Mouse (Mus musculus) embryonic facial prominence, embryonic 11.5 days (tissue): Measurements from ENCODE around the gene Wdr83os. TPM values are rescaled to one million over a fixed set of nuclear protein-coding genes. Genes with fewer than 3 reads are reported as not detected.
"Not testable (repeated sequence)": the region's sequence is repeated elsewhere in the genome, so short reads cannot be mapped to it uniquely, and the experiment has no call there.

Experiments used
- ATAC-seq: fragments of 200-750 bp; cut with Nextera tagmentation; replicated peaks from 2 replicates; pipeline ENCODE4 v1.8.0; 2017; ENCODE audit warnings: low read depth; ENCODE audit not compliant: insufficient number of reproducible peaks, low FRiP score, low TSS enrichment
- DNase-seq: peaks from one replicate; pipeline ENCODE4 v3.0.0-alpha.2; 2015; ENCODE audit warnings: low spot score
- H3K27ac ChIP-seq: fragments of 300-500 bp; sonication (generic); replicated peaks from 2 replicates; pipeline ENCODE4 v1.5.1; 2014; ENCODE audit warnings: mild to moderate bottlenecking, low read depth, low read length, control low read depth
- H3K27me3 ChIP-seq: fragments of 300-500 bp; sonication (generic); 2 replicates; pipeline ENCODE4 v1.6.1; 2014; ENCODE audit warnings: mild to moderate bottlenecking, low read length, moderate library complexity, mixed read lengths; ENCODE audit not compliant: control insufficient read depth, insufficient read depth
- H3K36me3 ChIP-seq: fragments of 300-500 bp; sonication (generic); replicated peaks from 2 replicates; pipeline ENCODE4 v1.6.1; 2014; ENCODE audit warnings: low read depth, mild to moderate bottlenecking, low read length, moderate library complexity, mixed read lengths; ENCODE audit not compliant: control insufficient read depth, insufficient read depth
- H3K4me1 ChIP-seq: fragments of 300-500 bp; sonication (generic); 2 replicates; pipeline ENCODE4 v1.6.1; 2014; ENCODE audit warnings: low read length, mixed read lengths; ENCODE audit not compliant: control insufficient read depth, insufficient read depth
- H3K4me2 ChIP-seq: fragments of 300-500 bp; sonication (generic); 2 replicates; pipeline ENCODE4 v1.6.1; 2014; ENCODE audit warnings: low read depth, mild to moderate bottlenecking, control low read depth, low read length, moderate library complexity
- H3K4me3 ChIP-seq: fragments of 300-500 bp; sonication (generic); 2 replicates; pipeline ENCODE4 v1.5.1; 2014; ENCODE audit warnings: low read depth, low read length, control low read depth
- H3K9ac ChIP-seq: fragments of 300-500 bp; sonication (generic); replicated peaks from 2 replicates; pipeline ENCODE4 v1.6.1; 2014; ENCODE audit warnings: mild to moderate bottlenecking, control low read depth, low read length
- H3K9me3 ChIP-seq: fragments of 300-500 bp; sonication (generic); replicated peaks from 2 replicates; pipeline ENCODE4 v1.6.1; 2016; ENCODE audit warnings: mild to moderate bottlenecking, low read length, inconsistent platforms, mixed read lengths; ENCODE audit not compliant: control insufficient read depth
- WGBS: fragments of 180-500 bp; shearing (Covaris S2); extraction: QIAGEN DNeasy Blood & Tissue Kit; methylation state at CpG from one replicate; pipeline ENCODE4 v1.1.7; 2014; 5-methylcytosine and 5-hydroxymethylcytosine counted together
- polyA plus RNA-seq: library from polyadenylated mRNA; unstranded; fragments of >200 nt; fragmentation: Nextera tagmentation; extraction: Ambion mirVana; gene quantifications from 2 replicates; pipeline ENCODE4 v1.2.1, GENCODE M21; 2014

Gene Wdr83os
- polyA plus RNA-seq, 1 experiment from 2014 or later = 117 TPM

DNA sequence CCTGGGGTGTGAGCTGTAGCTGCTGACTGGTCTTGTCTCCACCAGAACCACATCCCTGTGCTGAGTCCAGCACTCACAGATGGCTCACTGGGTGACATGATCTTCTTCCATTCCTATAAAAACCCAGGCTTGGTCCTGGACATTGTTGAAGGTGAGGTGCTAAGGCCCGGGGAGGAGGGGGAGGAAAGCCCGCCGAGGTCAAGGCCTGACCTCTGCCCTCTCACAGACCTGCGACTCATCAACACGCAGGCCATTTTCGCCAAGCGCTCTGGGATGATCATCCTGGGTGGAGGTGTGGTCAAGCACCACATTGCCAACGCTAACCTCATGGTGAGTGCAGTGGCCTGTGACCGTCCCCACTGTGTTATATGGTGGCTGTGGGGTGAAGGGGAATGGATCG is 6.4 kb upstream of the Wdr83os start:
- H3K9ac ChIP-seq = no peak overlapping the region
- 81% methylated on average over 10 of the region's 10 CpGs for WGBS
- no peaks in the 10 kb centered on the region; the same call in 1 of the 2 replicates for H3K36me3 ChIP-seq
- no peak overlapping the region for H3K27ac ChIP-seq
- H3K9me3 ChIP-seq = no peaks in the 10 kb centered on the region
- DNase-seq = no peak
- H3K27me3 ChIP-seq = no peaks in the 10 kb centered on the region
- ATAC-seq = no peak
- H3K4me1 ChIP-seq = no peaks in the 10 kb centered on the region
- H3K4me2 ChIP-seq = no peak overlapping the region
- no peak overlapping the region for H3K4me3 ChIP-seq

DNA sequence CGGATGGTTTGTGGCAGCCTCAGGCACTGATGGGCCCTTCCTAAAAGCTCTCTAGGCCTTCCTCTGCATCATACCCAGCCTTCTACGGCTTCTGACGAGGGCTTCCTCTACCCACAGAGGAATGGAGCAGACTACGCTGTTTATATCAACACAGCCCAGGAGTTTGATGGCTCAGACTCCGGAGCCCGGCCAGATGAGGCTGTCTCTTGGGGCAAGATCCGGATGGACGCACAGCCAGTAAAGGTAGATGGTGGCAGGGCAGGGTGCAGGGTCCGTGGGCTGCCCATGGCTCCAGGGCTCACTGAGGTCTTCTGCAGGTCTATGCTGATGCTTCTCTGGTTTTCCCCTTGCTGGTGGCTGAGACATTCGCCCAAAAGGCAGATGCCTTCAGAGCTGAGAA is 5.9 kb upstream of the Wdr83os start:
- no peaks in the 10 kb centered on the region for H3K9me3 ChIP-seq
- no peak overlapping the region for H3K4me3 ChIP-seq
- no peak overlapping the region for H3K9ac ChIP-seq
- no peaks in the 10 kb centered on the region for H3K4me1 ChIP-seq
- 88% methylated on average over 10 of the region's 10 CpGs for WGBS
- H3K27ac ChIP-seq = no peak overlapping the region
- no peaks in the 10 kb centered on the region for H3K27me3 ChIP-seq
- no peak overlapping the region for H3K4me2 ChIP-seq
- ATAC-seq (no peak), DNase-seq (no peak)
- H3K36me3 ChIP-seq = no peaks in the 10 kb centered on the region; the same call in 1 of the 2 replicates

DNA sequence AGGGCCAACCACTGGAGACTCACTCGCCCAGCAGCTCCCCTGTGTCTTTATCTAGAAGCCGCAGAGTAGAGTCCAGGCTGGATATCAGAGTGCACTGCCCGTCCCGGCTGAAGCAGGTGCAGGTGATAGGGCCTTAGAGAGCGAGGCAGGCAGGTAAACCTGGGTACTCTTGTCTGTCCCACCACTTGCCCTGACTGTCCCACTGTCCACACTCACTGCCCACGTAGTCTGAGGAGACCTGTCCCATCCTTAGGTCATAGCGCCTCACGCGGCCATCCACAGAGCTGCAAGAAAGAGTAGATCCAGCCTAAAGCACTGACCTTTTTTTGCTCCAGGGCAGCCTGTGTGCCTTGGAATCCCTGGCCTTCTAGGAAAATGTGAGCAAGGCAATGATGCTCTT is 4.5 kb upstream of the Wdr83os start:
- 80% methylated on average over 9 of the region's 9 CpGs for whole genome bisulfite sequencing
- Histone ChIP-seq H3K27ac (no peak overlapping the region), H3K4me3 (no peak overlapping the region), H3K4me1 (no peaks in the 10 kb centered on the region), H3K9ac (no peak overlapping the region), H3K9me3 (no peaks in the 10 kb centered on the region), H3K4me2 (no peak overlapping the region), H3K36me3 (no peaks in the 10 kb centered on the region; the same call in 1 of the 2 replicates), H3K27me3 (no peaks in the 10 kb centered on the region)
- ATAC-seq (no peak), DNase-seq (no peak)

DNA sequence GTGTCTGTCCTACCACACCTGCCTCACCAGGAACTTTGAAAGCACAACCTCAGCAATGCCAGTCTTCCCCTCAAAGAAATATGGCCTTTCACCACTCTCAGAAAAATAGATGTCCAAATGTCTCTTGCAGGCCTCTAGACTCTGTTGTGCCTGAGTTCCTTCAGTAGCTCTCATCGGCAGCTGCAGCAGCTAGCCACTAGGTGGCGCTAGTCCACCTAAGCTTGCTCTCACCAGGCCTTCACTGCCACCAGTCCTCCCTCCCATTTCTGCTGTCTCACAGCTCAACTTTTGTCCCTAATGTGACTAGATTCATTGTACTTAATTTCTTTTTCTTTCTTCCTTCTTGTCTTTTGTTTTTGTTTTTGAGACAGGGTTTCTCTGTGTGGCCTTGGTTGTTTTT is 3.5 kb upstream of the Wdr83os start:
- no peak overlapping the region for H3K9ac ChIP-seq
- ATAC-seq = no peak
- peak; percentile 91 for DNase-seq
- no peaks in the 10 kb centered on the region for H3K9me3 ChIP-seq
- H3K36me3 ChIP-seq = no peaks in the 10 kb centered on the region; the same call in 1 of the 2 replicates
- no peak overlapping the region for H3K27ac ChIP-seq
- H3K27me3 ChIP-seq = no peaks in the 10 kb centered on the region
- 0% methylated on average over 2 of the region's 2 CpGs for WGBS
- H3K4me2 ChIP-seq = no peak overlapping the region
- H3K4me3 ChIP-seq = no peak overlapping the region
- H3K4me1 ChIP-seq = no peaks in the 10 kb centered on the region

DNA sequence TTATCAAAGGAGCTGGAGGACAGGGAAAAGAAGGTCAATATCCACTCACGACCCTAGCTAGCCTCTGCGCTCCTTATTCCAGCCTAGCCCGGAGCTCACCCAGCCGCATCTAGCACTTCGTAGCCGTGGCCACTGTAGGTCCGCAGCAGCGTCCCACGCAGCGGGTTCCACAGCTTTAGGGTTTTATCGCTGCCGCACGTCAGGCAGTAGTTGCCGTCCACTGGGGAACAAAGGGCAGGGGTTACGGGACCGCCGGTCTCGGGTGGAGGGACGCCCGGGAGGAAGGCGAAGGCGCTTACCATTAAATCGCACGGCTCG is 367 bp upstream of the Wdr83os start:
- H3K36me3 ChIP-seq = no peaks in the 10 kb centered on the region; the same call in 1 of the 2 replicates
- peak overlapping the region; percentile 85 for H3K4me2 ChIP-seq
- no peak overlapping the region for H3K27ac ChIP-seq
- peak overlapping the region; percentile 89 for H3K9ac ChIP-seq
- no peaks in the 10 kb centered on the region for H3K9me3 ChIP-seq
- peak overlapping the region; percentile 90 for H3K4me3 ChIP-seq
- WGBS = under 1% methylated on average over 25 of the region's 25 CpGs
- ATAC-seq (no peak), DNase-seq (no peak)
- H3K4me1 ChIP-seq = no peaks in the 10 kb centered on the region; the same call in 1 of the 2 replicates
- no peaks in the 10 kb centered on the region for H3K27me3 ChIP-seq

DNA sequence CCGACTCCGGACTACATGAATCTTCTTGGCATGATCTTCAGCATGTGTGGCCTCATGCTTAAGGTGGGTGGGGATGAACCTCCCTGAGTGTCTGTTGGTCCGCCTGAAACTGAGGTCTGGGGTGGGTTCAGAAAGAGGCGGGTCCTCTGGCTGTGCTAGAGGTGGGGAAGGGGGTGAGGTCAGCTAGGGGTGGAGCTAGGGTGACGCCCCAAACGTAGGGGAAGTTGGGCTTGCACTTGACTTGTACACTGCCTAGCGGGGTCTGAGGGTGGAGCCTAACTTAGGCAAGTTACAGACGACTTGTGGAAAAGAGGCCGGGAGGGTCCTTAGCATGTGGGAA is 646 bp downstream of the Wdr83os start, which contains the start of gene Wdr83:
TSS of gene Wdr83 (minus strand) at position 91 of the 340 bp plus-strand sequence.
- Histone ChIP-seq H3K4me3 (peak within 1 kb of the TSS; percentile 90), H3K4me1 (no peaks in the 10 kb centered on the region; the same call in 1 of the 2 replicates), H3K36me3 (no peaks in the 10 kb centered on the region), H3K4me2 (peak within 1 kb of the TSS; percentile 85), H3K9ac (peak within 1 kb of the TSS; percentile 89), H3K27me3 (no peaks in the 10 kb centered on the region), H3K27ac (no peak within 1 kb of the TSS), H3K9me3 (no peaks in the 10 kb centered on the region)
- under 1% methylated on average over 9 of the region's 9 CpGs for WGBS
- ATAC-seq (peak; percentile 40), DNase-seq (peak; percentile 65)

DNA sequence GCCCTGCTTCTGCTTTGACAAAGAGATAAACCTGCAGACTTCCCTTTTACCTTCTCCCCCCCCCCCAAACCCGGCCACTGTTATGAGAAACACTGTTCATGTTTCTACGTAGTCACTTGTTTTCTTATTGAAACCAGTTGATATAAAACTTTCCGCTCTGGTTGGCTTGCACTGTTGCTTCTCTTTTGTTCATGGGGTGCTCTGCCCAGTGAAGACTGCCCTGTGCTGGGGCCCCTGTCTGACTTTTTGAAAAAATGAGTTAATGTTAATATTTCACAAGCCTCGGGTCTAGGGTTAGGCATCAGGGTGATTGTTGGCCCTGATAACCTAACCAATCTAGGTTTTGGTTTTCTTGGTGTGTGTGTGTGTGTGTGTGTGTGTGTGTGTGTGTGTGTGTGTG is 1.6 kb downstream of the Wdr83os start:
- not testable (repeated sequence) for H3K4me2 ChIP-seq, H3K36me3 ChIP-seq, H3K27me3 ChIP-seq, ATAC-seq, H3K4me3 ChIP-seq, DNase-seq, H3K9me3 ChIP-seq, H3K27ac ChIP-seq, H3K4me1 ChIP-seq, H3K9ac ChIP-seq
- 93% methylated on average over 4 of the region's 4 CpGs for WGBS

DNA sequence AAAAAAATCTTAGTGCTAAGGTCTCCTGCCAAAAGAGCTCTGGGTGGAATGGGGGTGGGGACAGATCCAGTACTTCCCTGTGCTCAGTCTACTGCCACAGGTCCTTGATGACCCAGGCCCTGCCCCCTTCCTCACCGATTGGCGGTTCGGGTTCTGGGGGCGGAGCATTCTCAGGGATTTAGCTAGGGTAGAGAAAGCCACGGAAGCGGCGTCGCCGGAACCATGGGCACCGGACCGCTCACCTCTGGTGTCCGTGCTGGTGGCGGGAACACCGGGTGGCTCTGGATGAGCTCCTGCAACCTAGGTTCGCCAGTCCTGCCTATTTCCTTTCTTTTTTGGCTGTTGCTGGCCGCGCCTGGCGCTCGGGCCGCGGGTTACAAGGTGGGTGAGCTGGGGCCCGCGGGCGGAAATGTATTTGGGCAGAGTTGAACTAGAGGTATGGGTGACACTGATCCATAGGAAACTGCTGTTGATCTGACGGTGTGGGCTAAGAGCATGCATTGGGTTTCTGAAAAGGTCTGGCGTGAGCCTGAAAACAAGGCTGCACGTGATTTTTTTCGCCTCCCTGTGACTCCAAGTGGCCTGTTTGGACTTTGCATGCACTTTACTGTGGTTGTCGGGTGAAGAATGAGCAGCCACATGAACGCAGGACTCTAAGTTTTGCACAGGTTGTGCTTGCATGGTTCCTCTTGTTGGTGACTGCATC is 2.7 kb downstream of the Wdr83os start, which contains the start of gene Man2b1:
TSS of gene Man2b1 (plus strand) at position 163 of the 706 bp plus-strand sequence.
- DNase-seq (peak; percentile 81), ATAC-seq (peak; percentile 66)
- no peak within 1 kb of the TSS for H3K27ac ChIP-seq
- H3K9me3 ChIP-seq = no peaks in the 10 kb centered on the region
- no peaks in the 10 kb centered on the region; the same call in 1 of the 2 replicates for H3K4me1 ChIP-seq
- WGBS = 1% methylated on average over 30 of the region's 30 CpGs
- H3K36me3 ChIP-seq = peaks cover 2% of the 10 kb centered on the region; the same call in 1 of the 2 replicates
- H3K27me3 ChIP-seq = no peaks in the 10 kb centered on the region
- peak within 1 kb of the TSS; percentile 53 for H3K4me3 ChIP-seq
- peak within 1 kb of the TSS; percentile 68 for H3K9ac ChIP-seq
- peak within 1 kb of the TSS; percentile 60 for H3K4me2 ChIP-seq
